Mouse (Mus musculus): Measurements from ENCODE around the gene Gal3st4.
"Not testable (repeated sequence)": the region's sequence is repeated elsewhere in the genome, so short reads cannot be mapped to it uniquely, and the experiment has no call there.

Gal3st4 gene

DNA sequence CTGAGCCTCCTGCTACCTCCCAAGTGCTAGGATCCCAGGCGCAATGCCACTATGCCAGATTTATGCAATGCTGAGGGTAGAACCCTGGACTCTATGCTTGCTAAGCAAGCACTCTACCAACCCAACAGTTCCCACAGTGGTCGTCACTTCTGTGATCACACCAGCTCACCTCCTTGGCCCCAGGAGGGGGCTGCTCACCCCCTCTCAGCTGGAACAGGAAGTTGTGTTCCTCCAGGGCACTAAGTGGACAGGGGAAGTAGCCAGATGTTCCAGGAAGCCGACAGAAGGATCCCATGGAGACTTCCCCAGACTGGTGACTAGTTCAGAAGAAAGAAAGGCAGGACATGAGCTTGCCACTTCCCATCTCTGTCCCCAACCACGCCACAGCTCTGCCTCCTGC lies 10.6 kb downstream of the Gal3st4 start:
- DNase-seq (ENCODE audit: extremely low spot score) = no peak

DNA sequence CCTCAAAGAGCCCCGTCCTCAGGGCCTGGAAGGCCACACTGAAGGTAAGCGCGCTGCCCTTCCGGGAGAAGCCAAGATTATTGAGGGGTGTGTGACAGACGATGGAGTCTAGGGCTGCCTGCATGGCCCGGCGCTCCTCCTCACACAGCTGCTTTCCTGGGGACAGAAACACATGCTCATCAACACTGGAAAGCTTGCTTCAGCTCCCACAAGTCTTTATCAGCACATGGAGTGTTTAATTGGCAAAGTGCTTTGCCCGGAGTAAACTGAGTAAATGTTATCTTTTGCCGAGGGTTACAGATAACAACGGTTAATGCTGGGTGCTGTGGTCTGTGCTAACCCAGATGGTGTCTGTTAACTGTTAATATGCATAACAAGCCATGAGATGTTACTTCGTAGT lies 11.8 kb downstream of the Gal3st4 start:
- DNase-seq (ENCODE audit: extremely low spot score) = no peak

DNA sequence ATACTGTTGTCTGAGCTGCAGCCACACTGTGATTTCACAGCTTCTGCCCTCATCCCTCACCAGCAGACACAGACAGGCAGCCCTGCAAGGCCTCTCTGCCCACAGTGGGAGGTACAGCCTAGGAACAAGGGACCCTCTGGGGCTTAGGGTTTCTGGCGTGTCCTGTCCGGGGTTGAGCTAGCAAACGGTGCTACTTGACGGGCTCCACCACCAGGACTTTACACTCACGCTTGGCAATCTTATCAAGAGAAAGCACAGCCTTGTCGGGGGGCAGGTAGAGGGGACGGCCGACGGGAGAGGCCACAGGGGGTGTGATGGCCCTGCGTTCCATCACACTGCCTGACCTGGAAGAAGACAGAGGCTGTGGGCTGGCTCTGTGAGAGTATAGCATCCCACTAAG lies 12.6 kb downstream of the Gal3st4 start:
- no peak for DNase-seq (ENCODE audit: extremely low spot score)

DNA sequence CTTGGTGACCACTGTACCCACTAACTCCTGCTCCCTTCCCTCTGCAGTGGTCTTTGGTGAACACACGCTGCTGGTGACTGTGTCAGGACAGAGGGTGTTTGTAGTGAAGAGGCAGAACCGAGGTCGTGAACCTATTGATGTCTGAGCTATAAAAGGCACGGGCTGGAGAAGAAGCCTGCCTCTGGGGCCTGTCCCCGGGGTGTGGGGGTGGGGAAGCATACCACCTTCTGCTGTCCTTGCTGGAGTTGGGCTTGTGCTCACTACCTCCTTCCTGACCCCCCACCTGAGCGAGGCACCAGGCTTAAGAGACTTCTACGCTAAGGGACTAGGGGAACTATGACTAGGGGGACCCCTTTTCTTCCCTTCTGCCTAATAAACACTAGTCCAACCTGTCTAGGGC lies 13.6 kb downstream of the Gal3st4 start:
- DNase-seq (ENCODE audit: extremely low spot score) = no peak

DNA sequence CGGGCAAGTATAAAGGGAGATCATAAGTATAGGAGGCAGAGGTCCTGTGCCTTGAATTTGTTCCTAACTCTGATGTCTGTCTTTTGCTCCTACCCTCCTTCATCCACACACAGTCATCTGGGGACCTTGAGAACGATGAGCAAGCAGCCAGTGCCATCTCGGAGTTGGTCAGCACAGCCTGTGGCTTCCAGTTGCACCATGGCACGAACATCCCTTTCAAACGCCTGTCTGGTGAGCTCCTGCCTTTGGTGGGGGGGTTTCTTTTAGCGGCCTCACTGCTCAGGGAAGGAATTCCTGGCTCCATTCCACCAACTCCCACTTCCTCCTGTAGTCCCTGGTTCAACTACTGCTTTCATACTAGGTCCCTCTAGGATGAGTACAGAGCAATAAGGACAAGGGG lies 14.1 kb downstream of the Gal3st4 start:
- DNase-seq (ENCODE audit: extremely low spot score) = no peak

DNA sequence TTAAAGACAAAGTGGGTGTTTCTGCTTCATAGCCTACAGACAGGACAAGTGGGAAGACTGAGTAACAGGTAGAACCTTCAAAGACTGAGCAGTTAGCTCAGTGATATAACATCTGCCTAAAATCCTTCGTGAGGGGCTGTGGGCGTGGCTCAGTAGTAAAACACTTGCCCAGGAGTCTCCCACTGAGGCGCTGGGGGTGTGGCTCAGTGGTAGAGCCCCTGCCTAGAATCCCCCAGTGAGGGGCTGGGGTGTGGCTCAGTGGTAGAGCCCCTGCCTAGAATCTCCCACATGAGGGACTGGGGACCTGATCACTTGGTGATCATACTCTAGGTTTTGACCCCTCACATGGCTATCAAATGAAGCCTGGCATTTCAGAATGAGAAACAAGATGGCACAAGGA lies 14.6 kb downstream of the Gal3st4 start:
- no peak for DNase-seq (ENCODE audit: extremely low spot score)

DNA sequence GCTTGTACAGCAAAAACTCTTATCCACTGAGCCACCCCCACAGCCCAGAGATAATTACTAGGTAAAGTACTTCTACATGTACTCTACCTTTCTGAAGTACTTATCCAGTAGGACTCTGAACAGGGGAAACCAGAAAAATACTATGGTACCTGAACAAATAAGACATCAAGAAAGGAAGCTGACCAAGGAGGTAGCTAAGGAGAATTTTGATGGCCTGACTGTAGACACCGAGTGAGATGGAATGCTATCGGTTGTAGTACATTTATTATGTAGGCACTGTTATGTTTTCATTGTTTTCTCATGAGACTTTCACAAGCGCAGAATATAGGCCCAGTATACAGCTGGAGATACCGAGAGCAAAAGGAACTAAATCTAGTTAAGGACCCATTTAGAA lies 15.1 kb downstream of the Gal3st4 start:
- DNase-seq (ENCODE audit: extremely low spot score) = no peak

DNA sequence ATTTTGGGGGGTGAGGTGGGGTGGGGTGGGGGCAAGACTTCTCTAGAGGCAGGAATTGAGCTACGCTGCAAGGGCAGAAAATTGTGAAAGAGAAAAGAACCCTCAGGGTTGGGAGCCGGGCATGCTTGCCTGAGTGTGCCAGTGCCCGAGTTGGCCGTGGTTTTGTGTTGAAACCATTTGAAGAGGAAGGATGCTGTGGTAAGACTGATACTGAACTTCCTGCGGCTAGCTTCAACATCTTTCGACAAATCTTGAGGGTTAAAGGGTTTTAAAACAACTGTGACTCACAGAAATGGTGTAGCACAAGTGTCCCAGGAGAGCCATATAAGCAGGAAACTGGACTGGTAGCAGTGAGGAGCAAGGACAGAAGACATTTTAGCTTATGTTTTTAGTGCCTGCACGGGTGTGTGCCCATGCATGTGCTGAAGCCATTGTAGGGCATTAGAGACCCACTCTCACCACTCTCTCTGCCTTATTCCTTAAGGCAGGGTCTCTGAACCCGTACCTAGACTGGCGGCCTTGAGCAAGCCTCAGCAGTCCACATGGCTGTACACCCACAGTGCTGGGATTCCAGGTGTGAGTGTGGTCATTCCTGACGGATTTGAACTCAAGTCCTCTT lies 15.6 kb downstream of the Gal3st4 start:
- DNase-seq (ENCODE audit: extremely low spot score) = no peak

DNA sequence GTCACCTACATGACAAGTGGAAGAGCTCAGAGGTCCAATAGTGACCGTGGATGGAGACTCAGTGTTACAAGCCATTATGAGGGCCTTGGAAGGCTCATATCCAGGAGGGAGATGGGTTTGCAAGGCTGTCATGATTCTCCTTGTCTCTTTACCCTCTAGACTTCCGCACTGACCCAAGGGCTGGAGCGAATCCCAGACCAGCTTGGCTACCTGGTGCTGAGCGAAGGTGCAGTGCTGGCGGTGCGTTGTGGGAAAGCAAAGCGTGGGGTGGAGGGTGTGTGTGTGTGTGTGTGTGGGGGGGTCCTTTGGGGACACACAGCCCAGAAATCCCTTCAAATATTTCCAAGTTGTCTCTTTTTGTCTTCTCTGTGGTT lies 16.6 kb downstream of the Gal3st4 start:
- no peak for DNase-seq (ENCODE audit: extremely low spot score)

DNA sequence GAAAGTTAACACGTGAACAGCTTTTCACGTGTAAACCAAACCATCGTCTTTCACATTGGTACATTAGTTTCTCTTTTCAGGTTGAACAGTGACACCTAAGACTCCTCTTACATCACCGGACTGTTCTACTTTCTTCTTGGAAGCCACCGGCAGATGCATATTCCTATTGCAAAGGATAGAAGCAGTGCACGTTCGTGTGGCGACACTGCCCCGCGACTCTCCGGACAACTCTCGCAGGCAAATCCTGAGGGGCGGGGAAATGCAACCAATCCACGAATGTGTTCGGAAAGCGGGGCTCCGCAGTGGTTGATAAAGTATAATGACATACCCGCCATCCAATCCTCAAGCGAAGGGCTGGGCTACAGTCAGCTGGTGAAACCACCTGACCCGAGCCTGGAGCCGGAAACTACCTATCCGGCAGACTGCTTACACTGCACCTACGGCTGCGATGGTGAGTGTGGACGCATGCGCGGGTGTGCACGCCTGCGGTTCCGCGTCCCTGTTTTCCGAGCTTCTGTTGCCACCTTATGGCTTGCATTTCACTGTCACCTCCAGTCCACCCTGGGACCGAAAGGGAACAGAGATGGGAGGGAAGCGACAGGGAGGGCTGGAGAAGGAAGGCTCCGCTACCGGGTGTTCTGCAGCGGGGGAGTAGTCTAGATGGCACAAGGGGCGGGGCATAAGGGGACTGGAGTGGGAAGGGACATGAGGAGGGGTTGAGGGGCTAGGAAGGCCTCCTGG lies 17.1 kb downstream of the Gal3st4 start, which contains the start of gene Lamtor4:
Gene Lamtor4 (plus strand): TSS at position 130 of the 741 bp plus-strand sequence.
- peak; percentile 89 for DNase-seq (ENCODE audit: extremely low spot score)

DNA sequence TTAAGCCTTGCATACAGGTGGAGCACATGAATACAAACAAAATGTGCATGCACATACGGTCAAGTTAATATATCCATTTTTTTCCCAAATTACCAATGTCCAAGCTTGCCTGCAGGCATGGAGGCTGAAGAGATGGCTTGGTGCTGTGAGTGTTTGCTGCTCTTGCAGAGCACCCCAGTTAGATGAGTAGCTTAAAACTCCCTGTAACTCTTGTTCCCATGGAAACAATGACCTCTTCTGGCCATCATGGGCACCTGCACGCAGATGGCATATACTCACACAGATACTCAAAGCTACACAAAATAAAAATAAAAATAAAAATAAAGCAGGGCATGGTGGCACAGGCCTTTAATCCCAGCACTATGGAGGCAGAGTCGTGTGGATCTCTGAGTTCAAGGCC lies 19.6 kb downstream of the Gal3st4 start:
- no peak for DNase-seq (ENCODE audit: extremely low spot score)

DNA sequence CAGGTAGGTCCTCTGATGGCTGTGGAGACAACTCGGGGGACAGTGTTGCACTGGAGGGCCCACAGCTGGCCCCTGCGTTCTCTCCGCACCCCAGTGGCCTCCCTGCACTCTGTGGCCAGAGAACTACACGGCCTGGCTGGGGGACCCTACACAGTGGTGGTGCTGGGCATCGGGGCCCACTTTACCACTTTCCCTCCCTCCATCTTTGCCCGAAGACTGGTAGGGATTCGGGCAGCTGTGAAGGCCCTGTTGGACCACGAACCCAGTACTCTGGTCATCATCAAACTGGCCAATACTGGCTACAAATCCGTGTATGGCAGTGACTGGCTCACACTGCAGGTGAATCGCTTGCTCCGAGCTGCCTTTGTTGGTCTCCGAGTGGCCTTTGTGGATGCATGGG lies 21.5 kb downstream of the Gal3st4 start:
- DNase-seq (ENCODE audit: extremely low spot score) = no peak

DNA sequence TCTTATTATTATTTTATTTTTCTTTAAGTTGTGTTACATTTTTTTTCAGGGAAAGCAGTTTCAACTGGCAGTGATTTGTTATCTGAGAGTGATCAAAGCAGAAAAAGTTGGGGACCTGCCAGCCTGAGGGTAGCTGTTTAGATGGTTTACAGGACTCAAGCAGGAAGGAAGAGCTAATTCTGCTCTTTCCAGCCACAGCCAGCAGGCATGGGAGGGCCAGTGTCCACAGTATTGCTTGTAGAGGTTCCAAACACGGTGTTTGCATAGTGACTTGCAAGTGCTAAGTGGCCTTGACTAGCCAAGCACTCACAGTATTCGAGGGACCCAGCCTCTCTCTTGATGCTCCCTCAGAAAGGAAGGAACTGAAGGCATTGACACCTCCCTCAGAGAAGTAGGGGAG lies 31.1 kb downstream of the Gal3st4 start:
- DNase-seq (ENCODE audit: extremely low spot score) = no peak

DNA sequence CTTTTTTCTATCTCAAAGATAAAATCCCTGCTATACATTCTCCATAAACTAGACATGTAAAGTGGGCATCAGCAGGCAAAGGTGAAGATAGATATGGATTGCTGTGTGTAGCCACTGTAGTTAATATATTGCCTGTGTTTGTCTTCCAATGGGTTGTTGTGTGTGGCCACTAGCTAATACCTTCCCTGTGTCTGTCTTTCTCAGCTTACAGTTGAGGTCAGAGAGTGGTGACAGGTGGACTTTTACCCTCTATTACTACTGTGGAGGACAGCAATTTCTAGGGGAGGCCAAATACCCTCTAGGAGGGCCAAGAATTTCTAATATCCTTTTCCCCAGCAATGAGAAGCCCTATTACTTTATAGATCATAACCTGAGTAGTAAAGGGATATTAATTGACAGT lies 38.4 kb downstream of the Gal3st4 start:
- DNase-seq (ENCODE audit: extremely low spot score) = no peak

DNA sequence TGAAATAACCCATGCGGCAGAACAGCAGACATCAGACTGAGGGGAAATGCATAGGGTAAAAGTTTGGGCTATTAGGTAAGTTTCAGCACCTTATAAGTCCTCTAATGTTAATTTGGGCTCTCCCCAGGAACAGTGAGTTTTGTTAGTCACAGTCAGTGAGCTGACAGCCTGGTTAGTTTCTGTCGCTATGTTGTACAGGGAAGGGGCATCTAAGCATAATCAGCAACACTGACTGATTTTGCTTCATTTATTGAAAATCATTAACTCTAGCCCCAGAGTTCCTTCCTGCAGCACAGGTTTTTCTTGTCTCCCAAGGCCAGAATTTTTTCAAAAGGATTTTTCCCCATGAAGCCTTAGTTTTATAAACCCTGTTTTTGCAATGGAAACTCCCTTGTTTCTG lies 38.9 kb downstream of the Gal3st4 start:
- DNase-seq (ENCODE audit: extremely low spot score) = no peak

DNA sequence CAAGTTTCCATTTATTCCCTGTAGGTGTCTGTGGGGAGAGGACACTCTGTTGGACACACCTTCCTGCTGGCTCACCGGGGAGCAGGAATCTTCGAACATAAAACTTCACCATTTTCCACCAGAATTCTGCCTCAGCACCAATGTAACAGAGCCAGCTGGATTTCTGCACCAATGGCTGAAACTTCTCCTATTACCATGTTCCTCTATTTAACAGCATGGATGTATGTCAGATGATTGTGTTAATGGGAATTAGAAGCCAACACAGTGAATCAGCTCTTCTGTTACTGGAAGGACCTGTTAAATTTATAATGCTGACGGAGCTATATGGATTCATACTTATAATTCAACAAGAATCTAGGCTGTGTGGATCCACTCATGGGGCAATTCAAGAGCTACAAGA lies 43.1 kb downstream of the Gal3st4 start:
- no peak for DNase-seq (ENCODE audit: extremely low spot score)

DNA sequence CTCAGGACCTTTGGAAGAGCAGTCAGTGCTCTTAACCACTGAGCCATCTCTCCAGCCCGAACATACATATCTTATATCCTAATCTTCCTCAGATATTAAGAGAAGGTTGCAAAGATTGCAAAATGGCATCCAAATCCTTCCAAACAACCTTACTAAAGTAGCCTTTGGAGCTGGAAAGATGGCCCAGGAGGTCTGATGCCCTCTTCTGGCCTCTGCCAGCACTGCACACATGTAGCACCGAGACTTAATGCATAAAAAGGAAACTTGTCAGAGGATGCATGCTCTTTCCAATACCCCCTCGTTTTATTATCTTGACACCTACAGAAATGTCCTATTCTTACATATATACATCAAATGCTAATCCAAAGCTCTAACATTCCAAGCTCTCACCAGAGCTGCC lies 44.6 kb downstream of the Gal3st4 start:
- no peak for DNase-seq (ENCODE audit: extremely low spot score)

DNA sequence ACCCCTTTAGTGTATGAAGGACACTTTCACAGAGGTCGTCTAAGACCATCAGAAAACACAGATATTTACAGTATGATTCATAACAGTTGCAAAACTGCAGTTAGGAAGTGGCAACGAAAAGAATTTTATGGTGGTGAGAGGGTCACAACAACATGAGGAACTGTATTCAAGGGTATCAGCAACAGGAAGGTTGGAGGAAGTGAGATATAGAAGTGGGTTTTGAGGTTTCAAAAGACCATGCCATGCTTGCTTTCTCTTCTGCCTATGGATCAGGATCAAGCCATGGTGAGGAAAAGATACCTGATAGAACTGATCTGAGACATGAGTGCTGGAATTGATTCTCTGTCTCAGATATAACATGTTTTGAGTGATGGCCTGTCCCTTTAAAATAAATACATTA lies 45.3 kb downstream of the Gal3st4 start:
- DNase-seq (ENCODE audit: extremely low spot score) = no peak

DNA sequence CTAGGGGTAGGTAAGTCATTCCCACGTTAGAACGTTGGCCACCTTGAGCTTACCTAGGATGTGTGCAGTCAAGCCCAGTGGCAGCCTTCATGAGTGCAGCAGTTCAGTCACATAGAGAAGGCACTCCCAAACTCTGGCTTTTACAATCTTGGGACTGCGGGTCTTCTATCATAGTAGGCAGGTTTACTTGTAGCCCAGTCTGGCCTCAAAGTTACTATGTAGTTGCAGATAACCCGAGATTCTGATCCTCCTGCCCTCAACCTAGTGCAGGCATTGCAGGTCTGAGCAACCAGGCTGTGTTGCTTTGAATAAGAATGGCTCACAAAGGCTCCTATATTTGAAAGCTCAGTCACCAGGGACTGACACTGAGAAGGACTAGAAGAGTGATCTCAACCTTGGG lies 46.1 kb downstream of the Gal3st4 start:
- DNase-seq (ENCODE audit: extremely low spot score) = no peak

DNA sequence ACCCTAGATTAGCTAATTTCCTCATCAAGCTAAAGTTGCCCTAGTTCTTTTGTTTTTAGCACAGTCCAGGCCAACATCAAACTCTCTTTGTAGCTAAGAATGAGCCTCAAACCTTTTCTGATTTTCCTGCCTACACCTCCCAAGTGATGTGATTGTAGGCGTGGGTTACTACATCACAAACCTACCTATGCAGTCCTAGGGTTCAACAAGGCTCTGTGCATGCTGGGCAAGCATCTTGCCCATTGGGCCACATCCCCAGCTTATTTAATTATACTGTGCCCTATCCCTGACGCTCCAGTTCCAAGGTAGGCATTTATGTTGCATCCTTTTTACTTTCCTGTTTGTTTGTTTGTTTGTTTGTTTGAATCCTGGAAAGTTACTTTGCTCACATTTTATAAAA lies 46.9 kb downstream of the Gal3st4 start, which contains the start of gene Nxpe5:
Gene Nxpe5 (plus strand): TSS at position 199 of the 400 bp plus-strand sequence.
- no peak for DNase-seq (ENCODE audit: extremely low spot score)

DNA sequence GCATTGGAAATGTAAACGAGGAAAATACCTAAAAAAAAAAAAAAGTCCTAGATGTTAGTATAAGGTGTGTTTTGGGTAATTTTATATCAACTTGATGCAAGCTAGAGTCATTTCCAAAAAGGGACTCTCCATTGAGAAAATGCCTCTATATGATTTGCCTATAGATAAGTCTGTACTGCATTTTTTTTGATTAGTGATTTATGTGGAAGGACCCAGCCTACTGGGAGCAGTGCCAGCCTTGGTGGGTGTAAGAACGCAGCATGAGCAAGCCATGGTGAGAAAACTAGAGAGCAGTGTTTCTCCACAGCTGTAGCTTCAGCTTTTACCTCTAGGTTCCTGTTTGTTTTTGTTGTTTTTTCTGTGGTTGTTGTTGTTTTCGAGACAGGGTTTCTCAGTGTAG lies 49.4 kb downstream of the Gal3st4 start:
- DNase-seq (ENCODE audit: extremely low spot score) = no peak

DNA sequence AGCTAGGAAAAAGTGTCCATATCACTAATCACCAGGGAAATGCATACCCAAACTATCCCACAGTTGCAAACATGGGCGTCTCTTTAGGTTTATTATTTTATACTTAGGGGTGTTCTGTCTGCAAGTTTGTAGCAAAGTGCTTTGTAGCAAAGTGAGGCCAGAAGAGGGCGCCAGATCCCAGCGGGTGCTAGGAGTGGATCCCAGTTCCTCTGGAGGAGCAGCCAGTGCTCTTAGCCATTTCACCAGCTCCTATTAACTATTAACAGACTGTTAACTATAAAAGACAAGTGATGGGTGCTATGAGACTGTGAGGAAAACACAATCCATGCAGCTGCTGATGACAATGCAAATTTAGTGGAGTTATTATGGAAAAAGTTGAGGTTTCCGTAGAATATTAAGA lies 50.5 kb downstream of the Gal3st4 start:
- DNase-seq (ENCODE audit: extremely low spot score) = peak; percentile 65

DNA sequence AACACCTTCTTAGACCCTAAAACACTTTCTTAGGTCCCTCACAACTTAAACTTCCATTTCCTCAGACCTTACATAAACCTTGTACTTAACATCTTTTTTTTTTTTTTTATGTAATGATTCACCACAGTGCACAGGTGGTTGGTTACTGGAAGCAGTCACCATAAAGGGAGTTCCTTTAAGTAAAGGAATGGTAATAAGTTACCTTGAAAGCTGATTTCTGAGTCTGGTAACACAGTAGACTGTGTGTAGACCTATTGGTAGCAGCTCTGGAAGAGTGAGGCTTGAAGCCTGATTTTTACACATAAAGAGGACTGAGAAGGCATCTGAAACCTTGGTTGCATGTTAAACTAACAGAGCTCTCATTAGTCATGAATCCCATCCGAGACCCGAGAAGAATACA lies 52.8 kb downstream of the Gal3st4 start:
- no peak for DNase-seq (ENCODE audit: extremely low spot score)

DNA sequence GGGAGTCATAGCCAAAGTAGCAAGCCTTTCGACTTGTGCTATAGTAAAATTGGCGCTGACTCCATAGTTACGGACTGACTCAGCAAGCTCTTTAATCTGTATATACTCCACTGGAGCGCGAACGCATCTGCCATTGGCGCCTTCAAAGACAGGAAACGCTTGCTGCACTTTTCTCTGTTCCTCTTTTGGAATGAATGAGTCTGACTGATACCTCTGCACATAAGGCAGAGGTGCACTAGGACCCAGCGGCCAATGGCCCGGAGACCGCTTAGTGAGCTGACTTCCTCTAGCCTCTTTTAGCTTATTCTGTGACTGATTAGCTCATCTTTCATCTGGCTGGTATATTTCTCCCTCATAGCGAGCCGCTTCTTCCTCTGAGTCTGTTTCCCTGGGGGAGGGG lies 56.0 kb downstream of the Gal3st4 start:
- DNase-seq (ENCODE audit: extremely low spot score) = not testable (repeated sequence)

All from embryo, embryonic 9.5 days (tissue).